Mouse (Mus musculus) heart, postnatal 0 days (tissue): ENCODE data around the gene Xpc.

Experiments
- CTCF ChIP-seq: IDR thresholded peaks from 2 replicates; pipeline ENCODE4 v1.5.1; 2016; ENCODE audit warnings: antibody characterized with exemption, control low read depth, low read depth
- EP300 ChIP-seq: IDR thresholded peaks from 2 replicates; pipeline ENCODE4 v1.6.1; 2016; ENCODE audit warnings: antibody characterized with exemption, low read depth

- no peak for TF ChIP-seq CTCF
- no peak for TF ChIP-seq EP300
Observed at GRCm38 (mm10) chr6:91503302-91503701, 12.4 kb downstream of the Xpc start.
